ENCODE assay signal across 8 mouse cellular contexts in the genomic region with DNA sequence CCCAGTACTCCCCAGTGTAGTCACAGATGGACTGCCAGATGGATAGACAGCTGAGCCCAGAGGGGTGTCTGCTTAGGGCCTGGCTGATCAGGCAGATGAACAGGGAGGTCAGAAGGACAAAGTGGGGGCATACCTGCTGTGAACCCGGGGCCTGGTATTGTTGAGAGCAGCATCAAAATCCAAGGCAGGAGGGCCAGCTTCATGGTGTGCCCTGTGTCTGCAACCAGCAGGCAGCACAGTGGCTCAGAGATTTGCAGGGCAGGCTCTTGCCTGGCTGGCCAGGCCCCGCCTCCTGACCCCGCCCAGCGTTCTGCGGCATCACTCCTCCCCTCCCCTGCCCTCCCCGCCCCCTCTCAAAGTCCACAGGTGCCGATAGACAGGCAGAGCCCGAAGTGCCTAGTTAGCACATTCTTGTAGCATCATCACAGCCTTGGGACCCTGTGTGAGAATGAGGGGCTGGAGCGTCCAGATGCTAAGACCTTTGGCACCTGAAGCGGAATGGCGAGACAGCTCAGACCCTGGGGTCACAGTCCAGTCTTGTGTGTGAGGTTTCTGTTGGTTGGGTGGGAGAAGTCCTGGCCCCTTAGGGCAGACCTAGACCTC. TPM values are rescaled to one million over a fixed set of nuclear protein-coding genes. Genes with fewer than 3 reads are reported as not detected.
DNase-seq lines count a peak whose midpoint lies in the region; ATAC-seq lines count a peak whose summit lies in the region.

A gene (minus strand): TSS at position 268 of the 603 bp plus-strand sequence.

- H3K9me3 ChIP-seq in heart, embryonic 15.5 days (replicated peaks), result no peaks in the 10 kb centered on the region

- H3K27me3 ChIP-seq in heart, embryonic 15.5 days, result no peaks in the 10 kb centered on the region

- peak; percentile 56 for ATAC-seq in heart, embryonic 15.5 days (replicated peaks; ENCODE audit: insufficient number of reproducible peaks, insufficient read depth, low FRiP score, low read depth)

- peak within 1 kb of the TSS; percentile 10; the same call in 1 of the 2 replicates for H3K9ac ChIP-seq in heart, embryonic 15.5 days

- peak within 1 kb of the TSS; percentile 45 for H3K27ac ChIP-seq in heart, embryonic 15.5 days

- peak within 1 kb of the TSS; percentile 5; the same call in 1 of the 2 replicates for H3K4me3 ChIP-seq in heart, embryonic 15.5 days

- H3K4me2 ChIP-seq in heart, embryonic 15.5 days, result peak within 1 kb of the TSS; percentile 46

- H3K4me1 ChIP-seq in heart, embryonic 15.5 days (replicated peaks), result peaks cover 37% of the 10 kb centered on the region

- WGBS in heart, embryonic 15.5 days, result 8% methylated on average over 11 of the region's 11 CpGs

- peaks cover 7% of the 10 kb centered on the region; the same call in 1 of the 2 replicates for H3K36me3 ChIP-seq in heart, embryonic 15.5 days

- DNase-seq in urinary bladder, adult 18-20 months (ENCODE audit: low spot score in 2 of 2), result peak; percentile 23 to 46
- DNase-seq in urinary bladder, postnatal 4 days (ENCODE audit: low spot score in 2 of 2), result no peak
- peak; percentile 92 to 93 for DNase-seq in cerebellum, postnatal 25 days
- peak; percentile 90 for DNase-seq in kidney, postnatal 14 days
- peak; percentile 72 to 80 for DNase-seq in lung, postnatal 4 days
- DNase-seq in spleen, postnatal 4 days (ENCODE audit: low spot score in 2 of 2), result peak; percentile 68 to 80
- DNase-seq in frontal cortex, postnatal 25 days (ENCODE audit: low spot score in 2 of 2), result no peak

RNA-seq across cellular contexts. Expression of the gene that starts here (rescaled TPM):
- polyA plus RNA-seq in heart, embryonic 15.5 days (2015; fragmentation: Nextera tagmentation; extraction: Ambion mirVana), result 11.0 and 15.7 TPM in 2 replicates

Comparison
In these comparisons a context has a peak if more than half of its experiments do, and no peak if none do; other contexts are left out.
1. DNase-seq: peak in urinary bladder, adult 18-20 months (2 of 2), cerebellum, postnatal 25 days (2 of 2), kidney, postnatal 14 days (single experiment), lung, postnatal 4 days (2 of 2) and spleen, postnatal 4 days (2 of 2); none in urinary bladder, postnatal 4 days (0 of 2) and frontal cortex, postnatal 25 days (0 of 2).